Mouse (Mus musculus) left cerebral cortex, adult 11 months (tissue): ENCODE results near the gene Trir.

Source experiments
- DNase-seq: peaks from one replicate; pipeline ENCODE4 v3.0.0; 2022; ENCODE audit warnings: low spot score

Gene Trir

GRCm38 (mm10) chr8:85026670-85027515 lies at the start of gene Trir:
Trir (plus strand) TSS chr8:85026823.
- DNase-seq = peak; percentile 92

GRCm38 (mm10) chr8:84977435-84978247 lies 49.0 kb upstream of the Trir start:
- no peak for DNase-seq

DNA sequence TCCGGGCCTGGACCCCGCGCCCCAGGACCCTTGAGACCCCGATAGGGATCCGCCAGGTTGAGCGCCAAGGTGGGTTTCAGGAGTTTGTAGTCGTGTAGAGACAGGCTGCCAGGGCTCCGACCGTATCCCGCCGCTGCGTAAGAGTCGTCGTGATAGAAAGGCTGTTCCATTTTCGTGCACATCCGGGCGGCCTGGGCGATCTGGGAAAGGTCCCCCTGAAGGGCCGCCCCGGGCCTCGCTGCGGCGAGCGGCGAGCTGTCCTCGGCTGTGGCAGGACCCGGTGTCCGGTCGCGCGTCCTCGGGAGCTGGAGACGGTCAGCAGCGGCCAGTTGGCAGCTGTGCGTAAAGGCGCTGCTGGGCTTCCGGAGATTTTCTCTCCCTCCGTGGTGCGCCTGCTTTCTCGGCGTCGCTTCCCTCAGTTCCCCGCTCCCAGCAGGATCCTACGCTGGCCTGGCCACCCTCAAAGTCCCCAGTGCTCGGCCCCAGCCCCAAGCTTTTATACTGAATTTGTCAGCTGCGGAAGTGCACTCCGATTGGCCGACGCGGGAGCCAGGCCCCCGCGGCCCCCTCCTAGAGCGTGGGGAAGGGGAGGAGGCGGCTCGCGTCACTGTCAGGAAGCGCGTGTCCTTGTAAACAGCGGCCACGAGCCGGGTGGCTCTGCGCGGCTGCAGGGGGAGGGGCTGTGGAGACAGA lies 48.2 kb upstream of the Trir start, which contains the start of gene Junb:
Gene Junb (minus strand): TSS at position 471 of the 693 bp plus-strand sequence.
- peak; percentile 93 for DNase-seq

DNA sequence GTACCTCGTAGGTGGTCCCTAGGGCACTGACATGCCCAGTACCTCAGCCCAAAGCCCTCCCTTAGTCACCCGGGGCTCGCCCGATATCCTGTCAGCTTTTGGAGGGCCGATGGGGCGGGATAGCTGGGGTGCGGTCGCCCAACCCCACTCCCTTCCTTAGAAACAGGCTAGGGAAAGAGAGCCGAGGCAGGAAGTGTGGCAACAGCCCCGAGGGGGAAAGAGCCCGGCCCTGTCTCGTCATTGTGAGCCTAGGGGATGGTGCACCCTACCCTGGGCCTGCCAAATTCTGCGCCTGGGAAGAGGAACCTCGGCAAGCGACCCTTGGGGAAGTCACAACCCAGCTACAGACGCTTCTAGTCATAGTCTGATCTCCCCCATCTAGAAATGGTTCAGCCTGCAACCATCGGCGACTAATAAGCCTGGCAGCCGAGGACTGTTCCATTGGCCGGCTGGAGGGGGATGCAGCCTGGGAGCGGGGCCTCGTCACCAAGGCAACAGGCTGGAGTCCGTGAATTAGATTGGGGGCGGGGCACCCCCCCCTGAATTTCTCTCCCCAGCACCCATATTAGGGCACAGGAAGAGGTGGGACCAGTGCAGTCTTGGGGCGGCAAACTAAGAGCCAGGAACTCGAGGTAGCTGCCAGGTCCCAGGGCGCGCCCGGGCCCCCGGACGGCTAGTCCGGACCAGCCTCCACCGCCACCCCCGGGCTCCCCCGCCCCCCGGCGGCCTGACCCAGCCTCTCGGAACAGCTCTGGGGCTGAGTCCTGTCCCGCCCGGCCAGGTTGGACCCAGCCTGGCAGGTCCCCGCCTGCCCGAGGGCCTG lies 46.8 kb upstream of the Trir start:
- peak; percentile 89 for DNase-seq

DNA sequence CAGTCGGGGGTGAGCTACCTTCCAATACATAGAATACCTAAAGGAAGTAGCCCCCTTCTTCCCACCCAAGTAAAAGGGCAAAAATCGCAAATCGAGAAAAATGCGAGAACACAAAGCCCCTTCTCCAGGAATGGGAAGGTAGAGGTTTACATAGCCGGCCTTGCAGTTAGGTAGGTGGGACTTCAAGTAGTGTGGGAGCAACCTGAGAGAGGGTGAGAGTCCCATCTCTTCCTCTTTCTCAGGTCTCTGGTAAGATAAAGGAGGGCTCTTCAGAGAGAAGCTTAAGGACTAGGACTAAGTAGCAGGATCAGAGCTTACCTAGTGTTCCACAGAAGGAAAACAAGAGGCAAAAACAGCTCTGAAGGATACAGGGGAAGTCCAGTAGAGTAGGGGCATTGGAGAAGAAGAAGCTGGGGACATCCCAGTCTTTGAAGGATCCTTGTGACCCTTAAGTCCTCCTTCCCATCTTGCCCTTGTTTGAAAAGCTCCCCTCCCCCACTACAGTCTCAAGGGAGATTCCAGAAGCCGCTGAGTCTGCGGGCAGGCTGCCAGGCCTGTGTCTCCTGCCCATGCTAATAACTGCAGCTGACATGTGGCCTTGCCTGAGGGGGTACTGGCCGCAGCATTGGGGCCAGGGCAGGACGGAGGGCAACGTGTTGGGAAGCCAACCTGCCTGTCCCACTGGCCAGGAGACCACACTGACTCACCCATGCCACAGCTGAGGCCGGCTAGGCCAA lies 45.8 kb upstream of the Trir start:
- no peak for DNase-seq

DNA sequence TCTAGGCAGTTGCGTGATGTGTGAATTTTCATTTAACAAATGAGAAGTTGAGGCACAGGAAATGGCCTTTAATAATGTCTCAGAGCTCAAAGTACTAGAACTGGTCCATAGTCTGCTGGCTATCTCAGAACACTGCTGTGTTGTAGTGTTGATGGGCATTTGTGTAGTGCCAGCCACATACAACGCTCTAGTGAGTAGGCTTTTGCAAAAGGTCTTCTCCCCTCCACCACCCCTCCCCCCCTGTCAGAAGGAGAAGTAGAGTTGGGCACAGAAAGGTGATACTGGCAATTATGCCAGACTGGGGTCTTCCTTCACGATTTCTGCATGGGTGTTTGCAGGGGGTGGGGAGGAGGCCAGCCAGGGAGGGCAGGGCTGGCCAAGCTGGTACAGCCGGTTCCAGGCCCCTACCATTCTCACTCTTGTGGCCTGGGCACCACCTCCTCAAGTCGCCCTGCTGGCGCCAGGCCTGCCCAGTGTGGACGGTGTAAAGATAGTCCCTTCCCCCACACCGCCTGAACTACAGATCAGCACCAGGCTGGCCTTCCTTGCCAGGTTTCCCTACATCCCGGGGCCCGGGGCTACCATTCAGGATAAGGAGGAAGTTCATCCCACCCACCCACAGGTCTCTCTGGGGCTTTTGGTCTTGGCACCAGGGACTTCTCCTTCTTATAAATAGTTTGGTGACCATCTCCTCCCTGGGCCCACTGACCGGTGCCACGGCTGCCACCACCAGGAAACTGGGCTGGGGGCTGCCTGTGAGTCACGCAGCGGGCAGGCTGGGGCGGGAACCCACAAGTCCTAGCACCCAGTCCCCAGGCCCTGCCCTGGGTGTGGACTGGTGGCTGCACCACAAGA lies 44.8 kb upstream of the Trir start:
- DNase-seq = no peak

DNA sequence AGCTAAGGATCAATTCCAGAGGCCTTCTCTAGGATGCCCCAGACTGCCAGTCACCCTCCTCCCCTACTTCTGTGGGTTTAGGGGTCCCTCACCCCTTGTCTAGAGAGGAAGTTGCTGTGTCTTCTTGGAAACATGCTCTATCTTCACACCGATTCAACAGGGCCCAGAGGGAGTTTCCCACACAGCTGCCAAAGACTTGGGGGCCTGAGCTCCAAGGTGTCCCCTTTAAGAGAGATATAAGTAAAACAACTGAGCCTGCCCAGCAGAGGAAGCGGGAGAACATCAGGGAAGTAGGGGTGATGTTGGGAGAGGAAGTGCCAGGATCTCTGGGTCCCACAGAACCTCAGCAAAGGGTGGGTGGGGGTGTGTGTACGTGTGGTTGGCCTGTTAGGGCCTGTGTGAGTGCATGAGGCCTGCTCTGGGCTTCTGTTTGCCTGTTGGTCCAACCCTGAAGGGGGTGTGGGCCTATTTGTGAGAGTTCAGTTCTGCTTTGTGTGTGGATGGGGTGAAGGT lies 44.1 kb upstream of the Trir start:
- DNase-seq = no peak

GRCm38 (mm10) chr8:84984294-84985048 lies 42.2 kb upstream of the Trir start:
- DNase-seq = no peak

DNA sequence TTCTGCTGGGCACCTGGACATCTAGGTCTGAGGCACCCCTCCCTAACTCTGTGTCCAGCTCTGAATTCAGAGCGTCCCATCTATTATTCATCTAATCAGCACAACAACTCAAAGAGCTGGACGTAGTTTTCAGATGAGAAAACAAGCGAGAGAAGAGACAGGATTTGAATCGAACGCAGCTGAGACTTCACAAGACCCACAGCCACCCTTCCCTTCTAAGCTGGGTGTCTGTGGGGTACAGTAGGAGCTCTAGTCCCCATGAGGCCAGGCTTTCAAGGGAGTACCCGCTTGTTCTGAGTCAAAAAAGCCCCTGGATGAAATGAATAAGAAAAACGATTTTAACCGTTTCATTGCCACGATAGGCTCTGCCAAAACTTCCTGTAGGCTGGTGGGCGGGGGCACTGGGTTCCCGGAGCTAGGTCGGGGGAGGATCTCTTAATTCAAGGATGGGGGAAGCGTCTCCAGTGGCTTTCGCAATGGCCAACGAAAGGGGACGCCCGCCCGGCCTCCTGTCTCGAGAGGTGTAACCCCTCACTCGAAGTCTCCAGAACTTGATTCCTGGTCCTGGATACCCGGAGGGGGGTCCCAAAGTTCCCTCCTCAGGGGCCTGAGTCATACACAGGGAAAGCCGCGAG lies 41.5 kb upstream of the Trir start:
- DNase-seq = no peak

- DNase-seq = peak; percentile 93
Observed at GRCm38 (mm10) chr8:84985684-84986378, 40.8 kb upstream of the Trir start.

DNA sequence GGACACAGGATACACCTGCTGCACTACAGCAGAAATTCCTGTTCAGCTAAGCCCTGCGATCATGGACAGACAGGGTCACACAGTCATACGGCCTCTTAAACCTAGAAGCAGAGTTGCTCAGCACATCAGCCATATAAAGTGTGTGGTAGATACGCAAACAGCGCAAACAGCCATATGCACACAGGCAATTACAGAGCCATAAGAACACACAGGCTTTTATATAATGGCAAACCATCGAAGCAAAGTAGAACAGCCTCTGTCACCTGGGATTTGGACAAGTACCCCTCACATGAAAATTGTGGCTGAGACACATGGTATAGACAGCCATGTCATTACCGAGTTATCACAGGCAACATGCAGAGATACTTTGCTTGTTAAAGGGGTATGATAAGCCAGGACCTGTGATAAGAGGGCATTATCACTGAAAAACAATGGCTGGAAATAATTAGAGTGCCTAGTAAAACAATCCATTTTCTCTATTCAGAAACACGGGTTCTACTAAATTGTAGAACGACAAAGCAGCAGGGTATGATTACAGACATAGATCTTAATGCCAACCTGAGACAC lies 40.2 kb upstream of the Trir start:
- no peak for DNase-seq

- DNase-seq = no peak
Observed at GRCm38 (mm10) chr8:84987388-84987787, 39.2 kb upstream of the Trir start.

DNA sequence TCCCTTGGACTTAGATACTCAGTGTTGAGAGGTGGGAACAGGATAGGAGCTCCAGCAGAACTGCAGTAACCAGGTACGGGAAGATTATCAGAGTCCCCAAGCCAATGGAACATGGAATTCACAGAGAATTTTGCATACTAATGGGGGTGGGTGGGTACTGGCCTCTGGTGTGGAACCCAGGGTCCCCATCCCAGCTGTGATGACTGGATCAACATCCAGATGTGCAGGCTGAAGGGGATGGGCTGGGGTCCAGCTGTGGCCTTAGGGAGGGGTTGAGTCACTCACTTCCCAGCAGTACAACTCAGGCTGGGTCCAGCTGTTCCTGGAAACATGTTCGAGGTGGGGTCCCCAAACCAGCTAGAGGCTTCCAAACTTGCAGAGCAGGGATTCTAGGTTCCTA lies 38.7 kb upstream of the Trir start:
- no peak for DNase-seq

DNA sequence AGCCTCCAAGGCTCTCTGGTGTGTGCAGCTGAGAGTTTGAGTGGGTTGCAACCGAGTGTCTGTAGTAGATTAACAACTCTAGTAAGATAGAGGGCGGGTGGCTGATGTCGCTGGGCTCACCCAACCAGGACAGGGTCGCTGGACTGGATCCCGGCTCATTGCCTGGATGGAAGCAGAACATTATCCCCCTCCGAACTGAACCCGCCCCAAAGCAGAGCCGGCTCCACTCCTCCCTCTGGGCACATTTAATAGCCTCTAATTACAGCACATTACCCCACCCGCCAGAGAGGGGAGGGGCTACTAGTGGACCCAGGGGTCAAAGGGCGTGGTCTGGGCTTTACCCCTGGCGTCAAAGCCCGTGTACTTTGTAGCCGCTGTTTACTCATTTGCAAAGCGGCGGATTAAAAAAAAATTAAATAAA lies 37.3 kb upstream of the Trir start:
- DNase-seq = no peak

GRCm38 (mm10) chr8:84989810-84990209 lies 36.8 kb upstream of the Trir start:
- peak; percentile 85 for DNase-seq

- peak; percentile 94 for DNase-seq
Observed at GRCm38 (mm10) chr8:84990349-84990748, 36.3 kb upstream of the Trir start, which contains the start of gene Hook2. Hook2 (plus strand) TSS chr8:84990603.

DNA sequence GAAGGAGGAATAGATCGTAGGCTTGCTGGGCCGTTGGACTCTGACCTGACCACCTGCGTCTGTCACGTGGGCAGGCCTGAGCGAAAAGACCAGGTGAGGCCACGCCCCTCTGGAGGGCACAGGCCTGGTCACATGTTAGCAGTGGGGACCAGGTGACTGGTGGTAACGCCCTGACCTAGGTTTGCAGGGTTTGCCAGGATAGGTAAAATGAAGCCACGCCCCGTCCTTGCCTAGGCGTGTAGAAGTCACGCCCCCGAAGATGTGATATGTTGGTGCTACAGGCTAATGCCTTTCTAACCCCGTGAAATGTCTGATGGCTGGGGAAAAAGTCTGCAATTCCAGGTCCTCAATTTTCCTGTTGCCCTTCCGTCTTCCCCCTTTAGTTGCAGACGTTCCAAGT lies 35.8 kb upstream of the Trir start:
- no peak for DNase-seq
